Mouse (Mus musculus) megakaryocyte, adult 5-6 weeks (primary cell): Measurements from ENCODE around the gene Hoxd4. TPM values are rescaled to one million over a fixed set of nuclear protein-coding genes. Genes with fewer than 3 reads are reported as not detected.

Experiments used
- ATAC-seq: 2 replicates; pipeline ENCODE4 v1.8.0; 2016; ENCODE audit warnings: mild to moderate bottlenecking, inconsistent platforms; ENCODE audit not compliant: poor library complexity, severe bottlenecking
- total RNA-seq, 2 experiments: library from RNA; stranded (forward) in 1 of 2; stranded (reverse) in 1 of 2; fragments of 153-499, 151-499 nt in 1 of 2; fragments of 221-1000, 200-1000 nt in 1 of 2; gene quantifications; 2 replicates each; pipeline versions ENCODE4 v1.2.3 to v1.2.4; 2015 to 2017

Gene Hoxd4
- total RNA-seq, 2 experiments from 2014 or later = not detected

- no peak for ATAC-seq
Measured at GRCm38 (mm10) chr2:74763245-74763735, 51.6 kb downstream of the Hoxd4 start.

GRCm38 (mm10) chr2:74763976-74764375, 52.2 kb downstream of the Hoxd4 start:
- ATAC-seq = no peak

DNA sequence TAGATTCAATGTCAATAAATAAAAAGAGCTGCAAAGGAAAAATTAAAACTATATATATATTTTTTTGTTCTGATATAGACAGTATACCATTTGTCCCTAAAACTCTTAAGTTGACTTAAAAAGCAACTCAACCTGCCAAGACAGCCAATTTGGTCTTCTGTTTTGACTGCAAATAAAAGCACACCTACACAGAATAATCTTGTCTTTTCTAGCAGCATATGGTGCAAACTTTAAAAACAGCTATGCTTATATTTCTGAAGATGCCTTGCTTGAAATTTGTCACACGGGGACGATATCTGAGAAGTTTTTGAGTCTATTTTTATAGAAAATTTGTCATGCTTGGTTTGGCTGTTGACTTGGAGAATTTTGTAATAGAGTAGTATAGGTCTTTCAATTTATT, 62.6 kb downstream of the Hoxd4 start:
- ATAC-seq = no peak

- ATAC-seq = no peak
Measured at GRCm38 (mm10) chr2:74777536-74778275, 66.0 kb downstream of the Hoxd4 start.

Other genes starting within 250 kb of the Hoxd4 start
- gene Lnpk, start 132.5 kb upstream of the Hoxd4 start, total RNA-seq (2015) = 31.9 and 33.1 TPM in 2 replicates
- gene Lnpk, start 132.5 kb upstream of the Hoxd4 start, total RNA-seq (2017) = 33.2 and 44.9 TPM in 2 replicates
- gene Evx2, start 52.4 kb upstream of the Hoxd4 start, total RNA-seq (2015) = not detected in 2 replicates
- not detected in 2 replicates for gene Evx2, start 52.4 kb upstream of the Hoxd4 start, total RNA-seq (2017)
- gene Hoxd13, start 43.6 kb upstream of the Hoxd4 start, total RNA-seq (2015) = not detected in 2 replicates
- gene Hoxd13, start 43.6 kb upstream of the Hoxd4 start, total RNA-seq (2017) = not detected in 2 replicates
- not detected in 2 replicates for gene Hoxd12, start 36.9 kb upstream of the Hoxd4 start, total RNA-seq (2015)
- not detected in 2 replicates for gene Hoxd12, start 36.9 kb upstream of the Hoxd4 start, total RNA-seq (2017)
- not detected in 2 replicates for gene Hoxd11, start 32.4 kb upstream of the Hoxd4 start, total RNA-seq (2015)
- not detected in 2 replicates for gene Hoxd11, start 32.4 kb upstream of the Hoxd4 start, total RNA-seq (2017)
- not detected in 2 replicates for gene Hoxd10, start 20.0 kb upstream of the Hoxd4 start, total RNA-seq (2015)
- not detected in 2 replicates for gene Hoxd10, start 20.0 kb upstream of the Hoxd4 start, total RNA-seq (2017)
- not detected in 2 replicates for gene Hoxd9, start 14.2 kb upstream of the Hoxd4 start, total RNA-seq (2015)
- gene Hoxd9, start 14.2 kb upstream of the Hoxd4 start, total RNA-seq (2017) = not detected in 2 replicates
- not detected in 2 replicates for gene Hoxd8, start 7.3 kb upstream of the Hoxd4 start, total RNA-seq (2015)
- gene Hoxd8, start 7.3 kb upstream of the Hoxd4 start, total RNA-seq (2017) = not detected in 2 replicates
- gene Hoxd3, start within 50 bp of the Hoxd4 start, total RNA-seq (2015) = not detected in 2 replicates
- gene Hoxd3, start within 50 bp of the Hoxd4 start, total RNA-seq (2017) = 0.26 TPM in 1 of 2 replicates, not detected in the other
- not detected in 2 replicates for gene Gm28230, start 14.8 kb downstream of the Hoxd4 start, total RNA-seq (2015)
- not detected in 2 replicates for gene Gm28230, start 14.8 kb downstream of the Hoxd4 start, total RNA-seq (2017)
- gene Hoxd1, start 51.1 kb downstream of the Hoxd4 start, total RNA-seq (2015) = not detected in 2 replicates
- not detected in 2 replicates for gene Hoxd1, start 51.1 kb downstream of the Hoxd4 start, total RNA-seq (2017)
- gene Mtx2, start 113.9 kb downstream of the Hoxd4 start, total RNA-seq (2015) = 51.5 and 56.0 TPM in 2 replicates
- gene Mtx2, start 113.9 kb downstream of the Hoxd4 start, total RNA-seq (2017) = 13.4 and 15.6 TPM in 2 replicates